Mouse (Mus musculus): ENCODE data around the gene 9330161L09Rik.
A peak's percentile ranks its signal among the peaks of the same experiment; 100 is the strongest.

- TF ChIP-seq TAL1 (IDR thresholded peaks at IDR 0.05; ENCODE audit: low read length), result no peak
- TF ChIP-seq GATA1 (IDR thresholded peaks at IDR 0.05; ENCODE audit: low read length), result peak; percentile 57; the same call in 1 of the 2 replicates
These were observed 18.3 kb downstream of the 9330161L09Rik start for GRCm38 (mm10) chr12:103389348-103389727.
